Mouse (Mus musculus) mouse embryonic stem cell (cell line): Measurements from ENCODE around the gene Rragc.

ENCODE experiments used
- in situ Hi-C, 2 experiments: fragments of 300-500 bp; cut with MboI; formaldehyde crosslinking; loops; 1 replicate in 1 of 2; 3 replicates in 1 of 2; pipeline ENCODE4 v1.14.3; 2019 to 2020; ENCODE audit warnings: low sequenced_read_pairs in 2 of 2, low pct_unique_long_range_greater_than_20kb in 1 of 2, mixed read lengths in 1 of 2; ENCODE audit not compliant: unreplicated experiment in 1 of 2

Gene Rragc

DNA sequence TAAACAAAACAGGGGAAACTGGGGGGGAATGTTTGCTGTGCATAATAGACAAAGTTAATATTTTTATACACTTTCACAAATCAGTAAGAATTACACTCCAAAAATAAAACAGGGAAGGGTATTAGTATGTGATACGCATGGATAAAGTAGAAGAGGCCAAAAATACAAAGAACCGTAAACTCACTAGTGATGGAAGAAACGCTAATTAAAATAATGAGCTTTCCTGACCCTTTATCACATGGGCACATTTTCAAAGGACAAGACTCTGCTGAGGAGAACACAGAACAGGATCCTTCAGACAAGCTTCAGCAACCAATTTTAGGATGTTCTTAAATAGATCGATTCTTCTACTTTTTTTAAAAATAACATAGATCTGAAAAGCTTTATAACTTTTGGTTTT, 29.5 kb downstream of the Rragc start:
- in situ Hi-C loops: no loop called here

DNA sequence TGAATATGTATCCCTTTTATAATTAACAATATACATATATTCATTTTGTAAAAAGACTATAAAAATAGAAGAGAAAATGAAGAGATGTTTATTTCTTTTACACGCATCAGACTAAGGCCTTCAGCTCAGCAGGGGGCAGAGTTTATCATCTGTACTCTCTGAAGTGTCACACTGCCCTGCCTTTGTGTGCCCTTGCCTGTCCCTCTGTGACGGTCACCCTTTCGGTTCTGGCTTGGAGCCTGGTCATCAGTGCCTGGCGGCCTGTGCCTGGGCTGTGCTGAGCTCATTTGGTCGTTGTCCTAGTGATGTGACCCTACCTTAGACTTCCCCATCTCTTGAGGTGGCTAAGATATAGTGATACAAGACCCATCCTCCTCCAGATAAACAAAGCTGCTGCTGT, 29.9 kb downstream of the Rragc start:
- in situ Hi-C loops: no loop called here

DNA sequence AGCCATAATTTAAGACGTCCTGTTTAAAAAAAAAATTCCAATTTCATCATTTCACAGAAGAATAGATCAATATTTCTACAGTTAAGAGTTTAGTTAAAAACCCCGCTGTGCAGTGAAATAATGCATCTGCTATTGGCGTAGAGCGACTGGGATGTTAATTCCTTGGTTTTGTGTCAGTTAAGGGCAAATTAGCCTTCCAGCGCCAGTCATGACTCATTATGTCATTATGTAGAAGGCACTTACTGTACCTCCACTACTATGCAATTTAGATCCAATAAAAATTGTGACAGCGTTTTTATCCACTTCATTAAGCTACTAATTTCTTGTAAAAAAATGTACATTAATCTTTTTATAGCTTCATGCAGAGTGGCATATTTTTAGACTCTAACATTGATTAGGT, 31.7 kb downstream of the Rragc start:
- in situ Hi-C loops: no loop called here

DNA sequence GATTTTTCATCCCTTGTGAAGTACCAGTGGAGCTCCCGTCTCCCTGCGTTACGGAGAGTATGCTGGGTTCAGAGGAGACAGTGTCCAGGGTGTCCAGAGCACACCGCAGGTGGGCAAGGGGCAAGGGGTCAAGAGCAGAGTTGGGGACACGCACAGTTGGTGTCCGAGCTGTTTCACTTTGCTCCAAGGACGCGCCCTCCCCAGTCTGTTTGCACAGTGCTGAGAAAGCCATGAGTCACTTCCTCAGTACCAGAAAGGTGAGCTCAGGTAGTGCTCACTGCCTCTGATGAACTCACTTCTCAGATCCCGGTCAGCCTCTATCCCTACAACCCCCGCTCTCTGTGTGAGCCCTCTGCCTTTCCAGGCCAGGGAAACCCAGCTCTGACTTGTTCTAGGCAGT, 32.4 kb downstream of the Rragc start:
- in situ Hi-C loops: loop anchor here (10.0 to 25.0 kb wide), 3 partner anchors 165 to 713 kb away; partner anchors contain the start of gene Pou3f1 (in 2 of the 2)

DNA sequence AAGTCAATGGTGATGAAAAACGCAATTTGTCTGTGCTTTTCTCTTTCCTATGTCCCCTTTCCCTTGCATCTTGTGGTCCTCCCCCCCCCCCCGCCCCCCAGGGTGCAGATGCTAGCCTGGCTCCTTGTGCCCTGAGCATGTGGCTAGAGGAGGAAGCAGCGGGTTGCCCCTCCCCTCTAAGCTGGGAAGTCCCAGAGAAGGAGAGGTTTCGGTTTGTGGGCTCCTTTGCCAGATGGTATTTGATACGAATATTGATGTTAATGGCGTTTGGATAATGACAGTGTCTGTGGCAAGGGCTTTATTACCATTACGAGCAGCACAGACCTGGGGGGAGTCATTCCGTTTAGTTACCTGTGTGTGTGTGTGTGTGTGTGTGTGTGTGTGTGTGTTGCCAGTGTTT, 34.8 kb downstream of the Rragc start:
- in situ Hi-C loops: loop anchor here (10.0 to 25.0 kb wide), 3 partner anchors 163 to 710 kb away; partner anchors contain the start of gene Pou3f1 (in 2 of the 2)

DNA sequence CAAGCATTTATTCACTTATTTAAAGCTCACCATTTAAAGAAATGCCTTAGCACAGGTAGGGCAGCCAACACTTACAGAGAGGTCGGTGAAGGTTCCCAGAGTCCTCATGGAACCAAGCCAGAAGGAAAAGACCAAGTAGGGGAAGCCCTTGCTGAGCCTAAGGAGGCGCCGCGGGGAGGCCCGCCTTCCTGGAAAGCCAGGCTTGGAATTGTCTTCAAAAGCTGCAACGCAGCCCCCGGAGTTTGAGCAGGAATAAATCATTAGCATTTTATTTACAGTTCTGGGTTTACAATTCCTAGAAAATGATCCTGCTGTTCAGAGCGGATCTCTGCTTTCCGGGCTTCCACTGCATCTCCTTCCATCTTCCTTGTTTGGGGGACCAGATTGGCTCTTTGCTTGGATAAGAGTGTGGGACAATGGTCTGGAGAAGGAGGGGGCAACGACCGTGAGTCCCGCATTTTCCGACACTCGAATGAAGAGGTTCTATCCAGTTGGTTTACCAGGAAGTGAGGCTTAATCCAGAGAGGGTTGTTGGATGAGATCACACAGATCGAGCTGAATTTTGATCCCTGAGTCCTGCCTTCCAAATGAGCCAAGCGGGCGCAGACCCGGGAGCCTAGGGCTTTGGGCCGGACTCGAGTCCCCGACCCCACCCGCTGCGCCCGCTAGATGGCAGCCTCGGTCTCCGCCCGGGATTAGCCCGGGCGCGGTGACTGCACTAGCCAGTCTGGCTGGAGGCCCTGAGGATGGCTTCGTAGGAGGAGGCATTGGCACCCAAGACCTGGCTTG, 39.7 kb downstream of the Rragc start:
- in situ Hi-C loops: loop anchor here (10.0 to 25.0 kb wide), 3 partner anchors 158 to 705 kb away; partner anchors contain the start of gene Pou3f1 (in 2 of the 2)

DNA sequence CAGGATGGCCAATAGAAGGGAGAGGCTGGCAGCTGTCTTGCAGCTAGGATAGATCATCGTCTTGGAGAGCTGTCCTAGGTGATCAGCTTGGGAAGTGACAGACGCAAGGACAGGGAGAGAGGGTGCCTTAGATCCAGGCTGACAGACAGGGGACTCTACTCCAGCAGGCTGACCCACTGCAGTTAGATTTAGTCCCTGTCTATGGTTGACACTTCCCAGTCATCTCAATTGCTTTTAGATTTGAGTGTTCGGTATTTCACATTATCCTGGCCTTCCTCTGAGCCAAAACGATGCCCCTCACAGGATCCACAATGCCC, 40.2 kb downstream of the Rragc start:
- in situ Hi-C loops: loop anchor here (10.0 to 25.0 kb wide), 3 partner anchors 157 to 705 kb away; partner anchors contain the start of gene Pou3f1 (in 2 of the 2)

DNA sequence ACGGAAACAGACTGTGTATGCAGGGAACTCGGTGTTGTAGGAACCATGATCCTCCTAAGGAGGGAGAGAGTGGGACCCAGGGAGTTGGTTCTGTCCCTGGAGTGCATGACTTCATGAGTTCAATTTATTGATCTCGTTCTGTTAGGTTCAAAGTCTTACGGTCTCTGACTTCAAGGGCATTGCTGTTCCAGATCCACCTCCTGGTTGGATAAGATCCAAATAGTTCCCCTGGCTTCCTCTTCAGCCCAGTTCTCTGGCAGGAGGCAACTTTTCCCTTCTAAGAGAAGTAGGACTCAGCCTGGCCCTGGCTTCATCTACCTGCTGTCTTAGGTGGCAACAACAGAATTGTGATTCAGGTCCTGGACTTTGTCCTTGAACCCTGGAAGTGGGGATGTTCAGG, 40.6 kb downstream of the Rragc start:
- in situ Hi-C loops: loop anchor here (10.0 to 25.0 kb wide), 3 partner anchors 157 to 704 kb away; partner anchors contain the start of gene Pou3f1 (in 2 of the 2)

DNA sequence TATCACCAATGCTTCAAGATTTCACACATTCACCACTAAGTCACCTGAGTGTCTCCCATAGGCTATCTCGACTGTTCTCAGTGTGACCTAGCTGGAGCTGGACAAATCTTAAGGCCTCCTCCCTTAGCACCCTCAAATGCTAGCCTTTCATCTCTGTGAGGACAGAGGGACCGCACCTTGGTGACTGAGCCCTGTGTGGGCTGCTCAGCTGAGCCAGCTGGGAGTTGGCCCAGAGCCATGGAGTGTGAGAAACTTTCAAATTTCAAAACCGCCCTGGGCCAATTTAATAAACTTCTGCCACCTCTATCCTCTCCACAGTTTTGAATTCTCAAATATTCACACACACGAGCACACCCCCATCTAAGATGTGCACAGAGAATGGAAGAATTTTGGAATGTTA, 43.7 kb downstream of the Rragc start:
- in situ Hi-C loops: loop anchor here (25.0 kb wide), 1 partner anchor 701 kb away; the partner anchor contains the start of gene Pou3f1 (in 2 of the 2)

DNA sequence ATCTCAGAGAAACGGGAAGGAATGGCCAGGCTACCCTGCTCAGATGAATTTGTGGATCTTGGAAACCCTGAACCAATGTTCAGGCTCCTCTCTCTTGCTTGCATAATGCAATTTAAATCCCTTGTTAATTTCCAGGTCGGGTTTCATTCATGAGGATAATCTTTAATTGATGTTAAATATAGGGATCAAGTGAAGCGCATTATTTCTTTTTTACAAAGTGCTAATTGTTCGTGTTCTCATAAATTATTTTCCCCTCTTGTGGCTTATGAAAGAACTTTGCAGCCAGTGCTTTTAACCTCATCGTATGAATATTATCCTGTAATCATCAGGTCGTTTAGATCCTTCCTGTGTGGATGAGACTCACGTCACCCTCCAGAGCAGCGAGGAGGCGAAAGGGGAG, 45.5 kb downstream of the Rragc start:
- in situ Hi-C loops: loop anchor here (25.0 kb wide), 1 partner anchor 700 kb away; the partner anchor contains the start of gene Pou3f1 (in 2 of the 2)

DNA sequence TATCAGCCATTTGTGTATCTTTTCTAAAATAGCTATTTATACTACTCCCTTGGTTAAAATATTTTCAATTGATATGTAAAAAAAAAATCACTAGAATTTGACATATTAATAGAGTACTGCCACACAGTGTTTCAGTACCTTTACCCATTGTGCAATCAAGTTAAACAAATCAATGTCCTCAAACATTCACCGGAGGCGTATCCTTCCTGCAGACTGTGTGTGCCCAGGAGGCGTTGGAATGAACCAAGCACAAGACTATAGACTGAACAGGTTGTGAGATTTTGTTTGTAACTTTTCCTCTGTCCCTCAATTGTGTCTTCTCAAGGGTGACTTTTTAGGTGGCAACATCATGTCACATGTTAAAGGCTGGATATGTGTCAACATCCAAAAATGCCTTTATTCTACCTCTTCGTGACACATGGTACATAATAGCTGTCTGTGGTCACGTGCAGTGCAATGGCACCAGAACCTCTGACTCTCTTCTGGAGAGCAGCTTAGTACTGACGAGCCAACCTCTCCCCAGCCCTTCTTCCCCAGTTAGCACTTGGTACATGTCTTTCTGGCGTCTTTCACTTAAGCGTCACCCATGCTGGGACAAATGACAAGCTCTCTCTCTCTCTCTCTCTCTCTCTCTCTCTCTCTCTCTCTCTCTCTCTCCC, 51.5 kb downstream of the Rragc start:
- in situ Hi-C loops: loop anchor here (25.0 kb wide), 1 partner anchor 694 kb away; the partner anchor contains the start of gene Pou3f1 (in 2 of the 2)

DNA sequence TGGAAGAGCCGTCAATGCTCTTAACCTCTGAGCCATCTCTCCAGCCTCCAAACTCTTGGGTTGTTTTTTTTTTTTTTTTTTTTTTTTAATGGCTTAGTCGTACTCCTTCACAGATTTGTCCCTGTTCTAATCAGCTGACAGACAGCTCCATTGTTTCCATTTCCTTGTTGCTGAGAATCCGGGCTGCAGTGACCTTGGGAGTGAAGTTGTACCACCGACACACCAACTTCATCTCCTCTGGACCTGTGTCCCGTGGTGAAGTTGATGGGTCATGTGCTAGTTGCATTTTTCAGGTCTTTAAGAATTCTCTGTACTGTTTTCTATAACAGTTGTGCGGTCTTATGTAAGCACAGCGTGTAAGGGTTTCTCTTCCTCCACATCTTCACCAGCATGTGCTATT, 52.2 kb downstream of the Rragc start:
- in situ Hi-C loops: loop anchor here (25.0 kb wide), 1 partner anchor 693 kb away; the partner anchor contains the start of gene Pou3f1 (in 2 of the 2)

DNA sequence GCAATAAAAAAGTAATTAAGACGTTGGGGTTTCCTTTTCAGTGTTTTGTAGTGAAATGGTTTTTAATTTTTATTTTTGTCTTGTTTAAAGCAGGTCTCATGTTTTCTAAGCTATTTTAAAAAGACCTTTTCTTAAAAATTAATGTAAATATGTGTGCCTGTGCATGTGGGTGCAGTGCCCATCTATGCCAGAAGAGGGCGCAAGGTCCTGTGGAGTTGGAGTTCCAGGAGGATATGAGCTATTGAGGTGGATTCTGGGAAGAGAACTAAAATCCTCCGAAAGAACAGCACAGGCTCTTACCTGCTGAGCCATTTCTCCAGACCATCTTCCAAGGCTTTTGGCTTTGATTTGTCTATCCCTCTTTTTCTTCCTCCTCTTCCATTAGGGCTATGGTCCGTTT, 53.8 kb downstream of the Rragc start:
- in situ Hi-C loops: loop anchor here (25.0 kb wide), 1 partner anchor 691 kb away; the partner anchor contains the start of gene Pou3f1 (in 2 of the 2)

DNA sequence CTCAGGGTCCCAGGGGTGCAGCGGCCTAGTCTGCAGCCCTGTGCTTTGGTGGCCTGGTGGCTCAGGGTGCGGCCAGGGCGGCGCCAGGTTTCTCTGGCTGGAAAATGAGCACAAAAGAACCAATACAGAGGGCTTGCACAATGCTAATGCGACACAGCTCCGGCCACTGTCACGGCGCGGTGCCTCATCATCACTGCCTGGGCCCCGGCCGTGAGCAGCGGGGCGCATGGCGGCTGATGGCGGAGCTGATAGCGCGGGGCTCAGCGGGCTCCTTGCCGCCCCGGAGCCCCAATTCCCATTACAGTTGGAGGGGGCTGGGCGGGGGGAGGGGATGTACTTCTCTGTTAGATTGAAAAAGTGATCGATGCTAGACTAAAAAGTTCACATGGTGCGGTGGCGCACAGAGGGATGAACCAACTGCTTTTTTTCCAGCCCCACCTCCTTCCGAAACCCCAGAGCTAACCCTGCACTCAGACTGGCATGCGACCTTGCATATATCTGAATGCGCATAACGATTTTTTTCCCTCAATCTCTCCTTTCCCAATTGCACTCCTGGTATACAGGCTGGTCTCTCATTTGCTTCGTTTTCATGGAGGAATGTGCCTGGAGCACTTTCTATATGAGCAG, 55.3 kb downstream of the Rragc start:
- in situ Hi-C loops: loop anchor here (25.0 kb wide), 1 partner anchor 690 kb away; the partner anchor contains the start of gene Pou3f1 (in 2 of the 2)

DNA sequence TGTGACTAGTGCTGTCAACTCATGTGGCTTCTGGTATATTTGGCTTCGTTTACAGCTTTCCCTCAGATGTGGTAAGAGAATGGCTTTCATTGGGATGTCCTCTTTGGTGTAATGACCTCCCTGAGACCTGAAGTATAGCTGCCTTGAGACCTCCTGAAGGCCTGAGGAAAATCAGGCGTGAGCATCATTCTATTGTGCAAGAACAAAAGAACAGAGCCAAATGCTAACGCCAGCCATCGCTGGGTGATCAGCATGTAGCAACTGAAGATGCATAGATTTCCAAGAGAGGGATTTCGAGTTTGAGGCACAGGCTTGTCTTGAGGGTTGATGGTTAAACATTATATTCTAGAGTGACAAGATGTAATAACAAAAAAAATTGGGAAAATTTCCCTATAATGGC, 64.9 kb downstream of the Rragc start:
- in situ Hi-C loops: no loop called here
